8 mouse cellular contexts compared by ENCODE assay signal in genomic region chr4:107179561-107179960, GRCm38 (mm10). TPM values are rescaled to one million over a fixed set of nuclear protein-coding genes. Genes with fewer than 3 reads are reported as not detected.
A peak's percentile ranks its signal among the peaks of the same experiment; 100 is the strongest.
DNase-seq lines count a peak whose midpoint lies in the region; ATAC-seq and TF ChIP-seq lines count a peak whose summit lies in the region.

No protein-coding gene starts in this region.

- peak overlapping the region; percentile 69 for H3K9ac ChIP-seq in heart, embryonic 15.5 days
- peak overlapping the region; percentile 85 for H3K9ac ChIP-seq in MEL (ENCODE audit: control insufficient read depth, low read depth, low read length, poor library complexity, severe bottlenecking)
- peak overlapping the region; percentile 77 for H3K9ac ChIP-seq in forebrain, embryonic 15.5 days (replicated peaks)

- TF ChIP-seq EP300 in MEL (IDR thresholded peaks at IDR 0.05; ENCODE audit: low read depth in 1 of 2, low read length in 2 of 2): no peak

- H3K4me3 ChIP-seq in heart, embryonic 15.5 days: peak overlapping the region; percentile 90
- H3K4me3 ChIP-seq in MEL (ENCODE audit: control insufficient read depth in 1 of 2, insufficient read depth in 1 of 2, low read depth in 2 of 2, low read length in 2 of 2): peak overlapping the region; percentile 73 to 91
- peak overlapping the region; percentile 71 for H3K4me3 ChIP-seq in forebrain, embryonic 15.5 days
- H3K4me3 ChIP-seq in midbrain, embryonic 10.5 days: peak overlapping the region; percentile 96

- no peak for TF ChIP-seq RAD21 in MEL (IDR thresholded peaks at IDR 0.05; ENCODE audit: low read depth, low read length)

- WGBS in heart, embryonic 15.5 days: 4% methylated on average over 8 of the region's 8 CpGs
- 2% methylated on average over 8 of the region's 8 CpGs for WGBS in forebrain, embryonic 15.5 days
- 11% methylated on average over 8 of the region's 8 CpGs for WGBS in midbrain, embryonic 10.5 days

- H3K27me3 ChIP-seq in heart, embryonic 15.5 days: no peaks in the 10 kb centered on the region
- H3K27me3 ChIP-seq in MEL (ENCODE audit: control insufficient read depth in 1 of 2, insufficient read depth in 2 of 2, low read length in 2 of 2): no peaks in the 10 kb centered on the region
- no peaks in the 10 kb centered on the region for H3K27me3 ChIP-seq in forebrain, embryonic 15.5 days
- no peaks in the 10 kb centered on the region for H3K27me3 ChIP-seq in midbrain, embryonic 10.5 days (ENCODE audit: low read depth, poor library complexity, severe bottlenecking)

- peaks cover 31% of the 10 kb centered on the region for H3K4me1 ChIP-seq in heart, embryonic 15.5 days (replicated peaks)
- peaks cover 11 to 12% of the 10 kb centered on the region in 2 experiments for H3K4me1 ChIP-seq in MEL (ENCODE audit: control insufficient read depth in 1 of 2, insufficient read depth in 2 of 2, low read length in 2 of 2)
- peaks cover 47% of the 10 kb centered on the region for H3K4me1 ChIP-seq in forebrain, embryonic 15.5 days
- peaks cover 31% of the 10 kb centered on the region for H3K4me1 ChIP-seq in midbrain, embryonic 10.5 days

- H3K27ac ChIP-seq in heart, embryonic 15.5 days: peak overlapping the region; percentile 97
- H3K27ac ChIP-seq in MEL (ENCODE audit: control insufficient read depth, low read depth, low read length): peak overlapping the region; percentile 77
- H3K27ac ChIP-seq in forebrain, embryonic 15.5 days (replicated peaks): peak overlapping the region; percentile 99
- peak overlapping the region; percentile 97 for H3K27ac ChIP-seq in midbrain, embryonic 10.5 days (replicated peaks)

- ATAC-seq in heart, embryonic 15.5 days (replicated peaks; ENCODE audit: insufficient number of reproducible peaks, insufficient read depth, low FRiP score, low read depth): no peak
- no peak for ATAC-seq in forebrain, embryonic 15.5 days (replicated peaks)
- ATAC-seq in megakaryocyte-erythroid progenitor cell, adult 5-6 weeks (replicated peaks; ENCODE audit: low FRiP score, low TSS enrichment, poor library complexity, severe bottlenecking): no peak

- no peak for DNase-seq in heart, postnatal 25 days (ENCODE audit: low spot score)
- no peak for DNase-seq in MEL (ENCODE audit: low read depth, low spot score)
- DNase-seq in midbrain, embryonic 10.5 days (ENCODE audit: low spot score): no peak
- DNase-seq in T-cell, adult 2 months (ENCODE audit: low spot score): no peak
- no peak for DNase-seq in adrenal gland, postnatal 10 days

- TF ChIP-seq CTCF in MEL (IDR thresholded peaks at IDR 0.05 in 2 of 3, conservative IDR thresholded peaks at IDR 0.05 in 1 of 3; ENCODE audit: control insufficient read depth in 1 of 3, insufficient read depth in 1 of 3, low read depth in 2 of 3, low read length in 3 of 3, poor library complexity in 1 of 3, severe bottlenecking in 1 of 3): no peak

- peak overlapping the region; percentile 75 for H3K4me2 ChIP-seq in heart, embryonic 15.5 days
- H3K4me2 ChIP-seq in forebrain, embryonic 15.5 days (replicated peaks): peak overlapping the region; percentile 61

- no peaks in the 10 kb centered on the region for H3K9me3 ChIP-seq in heart, embryonic 15.5 days (replicated peaks)
- no peaks in the 10 kb centered on the region for H3K9me3 ChIP-seq in MEL (replicated peaks; ENCODE audit: insufficient read depth, low read length)
- H3K9me3 ChIP-seq in forebrain, embryonic 15.5 days: no peaks in the 10 kb centered on the region
- H3K9me3 ChIP-seq in midbrain, embryonic 10.5 days (replicated peaks): no peaks in the 10 kb centered on the region

- TF ChIP-seq POLR2A in MEL (IDR thresholded peaks at IDR 0.05; ENCODE audit: control insufficient read depth in 1 of 2, insufficient read depth in 1 of 2, low read depth in 1 of 2, low read length in 2 of 2, poor library complexity in 1 of 2): no peak

- intact Hi-C loops in heart, postnatal 25 days (cut with DNase I): loop anchor here (2.0 to 10.0 kb wide), 3 partner anchors 73 to 505 kb away; partner anchors contain the start of genes Hspb11, Lrrc42, Ttc4 and Yipf1

- H3K36me3 ChIP-seq in heart, embryonic 15.5 days: peaks cover 7% of the 10 kb centered on the region; the same call in 1 of the 2 replicates
- H3K36me3 ChIP-seq in MEL (ENCODE audit: control insufficient read depth in 1 of 2, insufficient read depth in 2 of 2, low read length in 2 of 2): peaks cover 0 to 32% of the 10 kb centered on the region in 2 experiments
- 0 out of 2 replicates have a peak, but pooled peaks cover under 1% of the 10 kb centered on the region for H3K36me3 ChIP-seq in forebrain, embryonic 15.5 days
- peaks cover 21% of the 10 kb centered on the region for H3K36me3 ChIP-seq in midbrain, embryonic 10.5 days

- peaks cover 48% of the 10 kb centered on the region for H3K79me2 ChIP-seq in MEL (ENCODE audit: control insufficient read depth, insufficient read depth, low read length, poor library complexity)

TF ChIP-seq in MEL, 35 proteins besides CTCF, POLR2A, EP300 and RAD21:
- TF ChIP-seq HCFC1 (IDR thresholded peaks at IDR 0.05; ENCODE audit: low read depth, low read length): no peak
- TF ChIP-seq E2F4 (IDR thresholded peaks at IDR 0.05; ENCODE audit: borderline replicate concordance, low read depth, low read length): no peak
- TF ChIP-seq NRF1 (IDR thresholded peaks at IDR 0.05; ENCODE audit: insufficient read depth, low read depth, low read length, poor library complexity, severe bottlenecking): no peak
- no peak for TF ChIP-seq SIN3A (IDR thresholded peaks at IDR 0.05; ENCODE audit: low read length)
- TF ChIP-seq TBP (IDR thresholded peaks at IDR 0.05; ENCODE audit: low read depth, low read length): no peak
- peak; percentile 97 for TF ChIP-seq ZNF384 (IDR thresholded peaks at IDR 0.05; ENCODE audit: low read depth, low read length)
- TF ChIP-seq BHLHE40 (IDR thresholded peaks at IDR 0.05; ENCODE audit: borderline replicate concordance, low read depth, low read length): no peak

RNA-seq across cellular contexts. Expression of gene Tceanc2, which starts 0.6 kb away (rescaled TPM):
- polyA plus RNA-seq in heart, embryonic 15.5 days (2015; fragmentation: Nextera tagmentation; extraction: Ambion mirVana): 13.0 and 20.1 TPM in 2 replicates
- 10 to 100 TPM; 10.7 to 14.2 TPM for total RNA-seq in heart, postnatal 25 days (2021)
- total RNA-seq in MEL (2012; rRNA removed): 1.5 and 1.9 TPM in 2 replicates
- 1 to 10 TPM in 1 of 2 experiments, not detected in 1; 9.4 TPM for polyA plus RNA-seq in MEL (2012; ENCODE audit: insufficient read depth in 1 of 2, insufficient read length in 2 of 2, low read depth in 1 of 2, low replicate concordance in 2 of 2, missing spikeins in 1 of 2)
- polyA plus RNA-seq in forebrain, embryonic 15.5 days (2015; fragmentation: Nextera tagmentation; extraction: Ambion mirVana): 30.7 and 45.9 TPM in 2 replicates
- polyA plus RNA-seq in midbrain, embryonic 10.5 days (2016; fragmentation: Nextera tagmentation; extraction: Ambion mirVana): 30.6 and 39.7 TPM in 2 replicates
- 7.1 and 18.4 TPM in 2 replicates for total RNA-seq in megakaryocyte-erythroid progenitor cell, adult 5-6 weeks (2014; fragmentation: Nextera tagmentation)
- total RNA-seq in megakaryocyte-erythroid progenitor cell, adult 5-6 weeks (2017): 20.2 and 23.5 TPM in 2 replicates
- total RNA-seq in adrenal gland, postnatal 10 days (2021): 10 to 100 TPM; 22.4 to 22.8 TPM

RNA-seq across cellular contexts. Expression of gene Tmem59, which starts 1.4 kb away (rescaled TPM):
- 322 and 328 TPM in 2 replicates for polyA plus RNA-seq in heart, embryonic 15.5 days (2015; fragmentation: Nextera tagmentation; extraction: Ambion mirVana)
- total RNA-seq in heart, postnatal 25 days (2021): 100 to 1,000 TPM; 114 to 137 TPM
- 51.9 and 55.8 TPM in 2 replicates for total RNA-seq in MEL (2012; rRNA removed)
- polyA plus RNA-seq in MEL (2012; ENCODE audit: insufficient read depth in 1 of 2, insufficient read length in 2 of 2, low read depth in 1 of 2, low replicate concordance in 2 of 2, missing spikeins in 1 of 2): 10 to 100 TPM in 1 of 2 experiments, not detected in 1; 78.9 TPM
- polyA plus RNA-seq in forebrain, embryonic 15.5 days (2015; fragmentation: Nextera tagmentation; extraction: Ambion mirVana): 373 and 391 TPM in 2 replicates
- polyA plus RNA-seq in midbrain, embryonic 10.5 days (2016; fragmentation: Nextera tagmentation; extraction: Ambion mirVana): 279 and 311 TPM in 2 replicates
- total RNA-seq in megakaryocyte-erythroid progenitor cell, adult 5-6 weeks (2014; fragmentation: Nextera tagmentation): 75.0 and 79.1 TPM in 2 replicates
- 66.1 and 102 TPM in 2 replicates for total RNA-seq in megakaryocyte-erythroid progenitor cell, adult 5-6 weeks (2017)
- total RNA-seq in adrenal gland, postnatal 10 days (2021): 100 to 1,000 TPM; 288 to 289 TPM

RNA-seq across cellular contexts. Expression of gene Ldlrad1, which starts 29.4 kb away (rescaled TPM):
- not detected in 2 replicates for polyA plus RNA-seq in heart, embryonic 15.5 days (2015; fragmentation: Nextera tagmentation; extraction: Ambion mirVana)
- not detected for total RNA-seq in heart, postnatal 25 days (2021)
- 0.15 TPM in 1 of 2 replicates, not detected in the other for total RNA-seq in MEL (2012; rRNA removed)
- not detected for polyA plus RNA-seq in MEL (2012; ENCODE audit: insufficient read depth in 1 of 2, insufficient read length in 2 of 2, low read depth in 1 of 2, low replicate concordance in 2 of 2, missing spikeins in 1 of 2)
- polyA plus RNA-seq in forebrain, embryonic 15.5 days (2015; fragmentation: Nextera tagmentation; extraction: Ambion mirVana): not detected in 2 replicates
- not detected in 2 replicates for polyA plus RNA-seq in midbrain, embryonic 10.5 days (2016; fragmentation: Nextera tagmentation; extraction: Ambion mirVana)
- 0.57 TPM in 1 of 2 replicates, not detected in the other for total RNA-seq in megakaryocyte-erythroid progenitor cell, adult 5-6 weeks (2014; fragmentation: Nextera tagmentation)
- total RNA-seq in megakaryocyte-erythroid progenitor cell, adult 5-6 weeks (2017): not detected in 2 replicates
- under 1 TPM in 1 of 2 experiments, not detected in 1; 0.27 TPM for total RNA-seq in adrenal gland, postnatal 10 days (2021)
